Mouse (Mus musculus): Measurements from ENCODE around the gene Pstpip1. TPM values are rescaled to one million over a fixed set of nuclear protein-coding genes. Genes with fewer than 3 reads are reported as not detected.

The Pstpip1 gene
- polyA plus RNA-seq, 1 experiment, result 0.97 TPM

DNA sequence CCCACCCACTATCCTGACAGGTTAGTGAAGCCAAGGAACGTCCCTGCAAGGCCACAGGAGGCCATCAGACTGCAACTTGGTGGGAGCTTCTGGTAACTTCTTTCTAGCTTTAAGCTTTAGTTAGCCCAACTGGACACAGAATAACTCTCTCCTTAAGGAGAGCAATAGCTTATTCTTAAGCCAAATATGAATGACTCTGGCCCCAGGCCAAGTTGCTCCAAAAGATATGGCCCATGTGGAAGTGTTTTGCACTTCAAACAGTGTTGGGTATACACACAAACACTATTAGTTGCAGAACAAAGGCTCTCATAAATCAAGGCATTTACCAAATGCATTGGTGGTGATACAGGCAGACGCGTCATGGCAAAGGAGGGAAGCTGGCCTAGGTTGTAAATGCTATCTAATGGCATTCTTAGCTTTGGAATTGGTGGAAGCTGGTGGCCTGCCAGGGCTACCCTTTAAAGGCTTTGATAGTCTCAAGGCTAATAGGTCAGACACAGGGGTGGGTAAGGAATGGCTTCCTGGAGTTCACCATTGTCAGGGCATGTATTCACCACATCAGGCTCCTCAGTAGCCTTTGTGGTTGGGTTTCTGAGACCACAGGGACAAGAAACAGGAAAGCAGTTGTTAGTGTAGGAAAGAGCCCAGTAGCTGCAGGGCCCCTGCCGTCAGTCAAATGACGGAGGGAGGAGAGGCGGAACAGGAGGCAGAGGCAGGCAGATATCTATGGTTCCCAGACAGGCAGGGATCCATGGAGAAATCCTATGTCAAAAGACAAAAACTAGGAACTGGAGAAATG, 16.7 kb downstream of the Pstpip1 start:
- no peak for DNase-seq (ENCODE audit: low read depth)
- TF ChIP-seq POLR2A (IDR thresholded peaks at IDR 0.05; ENCODE audit: borderline replicate concordance, extremely low read depth, insufficient read depth, insufficient read length, poor library complexity, severe bottlenecking) (no peak), CTCF (IDR thresholded peaks at IDR 0.05; ENCODE audit: borderline replicate concordance, extremely low read depth, insufficient read depth, insufficient read length) (no peak)

DNA sequence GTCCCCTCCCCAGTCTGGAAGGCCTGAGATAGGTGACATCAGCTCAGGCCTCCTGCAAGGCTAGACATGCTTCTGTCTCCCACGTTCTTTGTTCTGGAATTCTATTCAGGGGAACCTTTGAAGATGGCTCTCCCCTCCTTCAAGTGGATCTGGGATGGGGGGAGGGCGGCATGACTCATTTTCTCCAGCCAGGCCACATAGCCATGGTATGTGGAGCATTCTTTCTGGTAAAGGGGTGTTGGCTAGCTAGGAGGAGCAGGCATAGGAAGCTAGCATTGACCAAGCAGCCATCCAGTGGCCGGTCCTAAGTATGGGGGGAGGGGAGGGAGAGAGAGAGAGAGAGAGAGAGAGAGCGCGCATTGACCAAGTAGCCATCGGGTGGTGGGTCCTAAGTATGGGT, 17.8 kb downstream of the Pstpip1 start:
- no peak for TF ChIP-seq POLR2A (IDR thresholded peaks at IDR 0.05; ENCODE audit: borderline replicate concordance, extremely low read depth, insufficient read depth, insufficient read length, poor library complexity, severe bottlenecking)
- TF ChIP-seq CTCF (IDR thresholded peaks at IDR 0.05; ENCODE audit: borderline replicate concordance, extremely low read depth, insufficient read depth, insufficient read length), result no peak
- DNase-seq (ENCODE audit: low read depth), result no peak

DNA sequence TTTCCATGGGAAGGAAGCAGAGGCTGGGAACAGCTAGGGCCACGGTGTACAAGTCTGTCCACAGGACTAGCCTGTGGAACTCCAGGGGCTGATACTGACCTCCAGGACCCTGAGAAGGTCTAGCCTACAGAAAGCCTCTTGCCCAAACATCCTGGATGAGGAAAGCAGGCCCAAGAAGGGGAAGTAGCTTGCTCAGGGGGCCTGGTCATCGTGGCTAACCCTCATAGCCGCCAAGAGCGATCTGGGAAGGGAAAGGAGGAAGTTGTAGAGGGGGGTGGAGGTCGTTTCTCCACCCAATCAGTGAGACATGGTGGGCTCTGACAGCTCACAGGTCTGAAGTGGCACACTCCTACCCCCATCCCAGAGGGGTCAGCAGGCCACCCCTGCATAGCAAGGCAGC, 18.4 kb downstream of the Pstpip1 start:
- DNase-seq (ENCODE audit: low read depth), result no peak
- TF ChIP-seq POLR2A (IDR thresholded peaks at IDR 0.05; ENCODE audit: borderline replicate concordance, extremely low read depth, insufficient read depth, insufficient read length, poor library complexity, severe bottlenecking), result no peak
- TF ChIP-seq CTCF (IDR thresholded peaks at IDR 0.05; ENCODE audit: borderline replicate concordance, extremely low read depth, insufficient read depth, insufficient read length), result no peak

DNA sequence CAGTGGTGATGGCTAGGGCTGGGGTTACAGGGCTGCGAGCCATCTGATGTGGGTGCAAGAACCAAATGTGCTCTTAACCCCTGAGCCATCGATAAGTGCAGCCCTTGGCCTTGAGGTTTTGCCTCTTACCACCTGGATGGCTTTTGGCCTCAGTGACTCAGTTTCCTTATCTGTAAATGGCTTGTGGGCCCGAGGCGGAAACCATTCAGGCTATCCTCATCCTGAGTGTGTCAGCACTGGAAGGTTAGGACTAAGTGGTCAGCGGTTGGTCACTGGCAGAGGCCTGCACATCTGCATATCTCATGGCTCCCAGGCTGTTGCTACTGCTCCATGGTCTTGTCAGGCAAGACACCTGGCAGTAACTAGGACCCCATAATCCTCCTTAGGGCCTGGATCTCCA, 28.3 kb downstream of the Pstpip1 start:
- DNase-seq (ENCODE audit: low read depth), result no peak
- TF ChIP-seq CTCF (IDR thresholded peaks at IDR 0.05; ENCODE audit: borderline replicate concordance, extremely low read depth, insufficient read depth, insufficient read length) (no peak), POLR2A (IDR thresholded peaks at IDR 0.05; ENCODE audit: borderline replicate concordance, extremely low read depth, insufficient read depth, insufficient read length, poor library complexity, severe bottlenecking) (no peak)

DNA sequence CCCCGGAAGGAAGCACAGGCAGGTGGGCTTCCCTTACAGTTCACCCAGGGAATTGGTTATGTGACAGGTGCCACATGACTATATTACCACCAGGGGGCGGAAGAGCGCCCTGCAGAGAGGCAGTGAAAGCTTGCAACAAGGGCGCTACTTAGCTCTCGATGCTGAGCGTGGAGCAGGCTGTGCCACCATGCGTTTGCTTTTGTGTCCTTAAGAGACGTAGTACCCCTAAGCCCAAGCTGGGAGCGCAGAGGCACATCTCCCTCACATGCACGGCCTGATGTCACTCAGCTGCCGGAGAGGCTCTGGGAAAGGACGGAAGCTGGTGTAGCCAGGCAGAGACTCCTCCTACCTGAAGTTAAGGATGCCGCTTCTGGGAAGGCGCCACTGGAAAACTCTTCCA, 28.8 kb downstream of the Pstpip1 start:
- TF ChIP-seq CTCF (IDR thresholded peaks at IDR 0.05; ENCODE audit: borderline replicate concordance, extremely low read depth, insufficient read depth, insufficient read length) (peak; percentile 96), POLR2A (IDR thresholded peaks at IDR 0.05; ENCODE audit: borderline replicate concordance, extremely low read depth, insufficient read depth, insufficient read length, poor library complexity, severe bottlenecking) (no peak)
- DNase-seq (ENCODE audit: low read depth), result peak; percentile 94

DNA sequence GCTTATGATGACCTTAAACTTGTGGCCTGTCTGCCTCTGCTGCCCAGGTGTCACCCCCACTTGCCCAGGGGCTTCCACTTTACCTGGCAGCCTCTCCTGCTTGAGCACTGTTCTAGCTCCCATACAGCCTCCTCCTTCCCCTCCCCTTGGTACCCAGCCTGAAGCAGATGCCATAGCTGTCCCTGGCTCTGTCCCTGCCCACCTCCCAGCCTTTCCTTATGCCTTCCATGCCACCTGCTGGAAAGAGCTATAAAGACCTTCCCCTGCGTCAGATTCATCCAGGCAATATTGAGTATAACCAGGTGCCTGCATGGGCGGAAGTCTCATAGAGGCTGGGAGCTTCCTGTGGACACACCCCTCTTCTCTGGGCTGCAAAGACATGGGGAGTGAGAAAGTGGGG, 29.9 kb downstream of the Pstpip1 start:
- no peak for DNase-seq (ENCODE audit: low read depth)

DNA sequence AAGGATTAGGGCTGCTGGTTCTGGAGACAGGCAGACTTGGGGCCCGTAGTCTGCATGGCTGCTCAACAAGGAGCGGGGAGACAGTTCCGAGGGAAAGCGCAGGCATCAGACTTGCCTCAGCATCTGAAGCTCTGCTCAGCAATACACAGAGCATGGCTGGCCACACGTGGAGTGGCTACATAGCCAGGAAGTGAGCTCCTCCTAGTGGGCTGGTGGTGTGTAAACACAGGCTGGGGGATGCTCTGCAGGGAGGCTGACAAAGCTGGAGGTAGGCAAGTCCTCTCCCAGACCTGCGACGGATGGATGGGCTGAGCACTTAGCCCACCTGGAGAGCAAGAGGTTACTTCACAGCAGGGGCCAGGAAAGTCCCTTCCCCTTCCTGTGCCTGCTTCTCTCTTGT, 31.3 kb downstream of the Pstpip1 start:
- DNase-seq (ENCODE audit: low read depth), result peak; percentile 68
- TF ChIP-seq CTCF (IDR thresholded peaks at IDR 0.05; ENCODE audit: borderline replicate concordance, extremely low read depth, insufficient read depth, insufficient read length) (peak; percentile 57), POLR2A (IDR thresholded peaks at IDR 0.05; ENCODE audit: borderline replicate concordance, extremely low read depth, insufficient read depth, insufficient read length, poor library complexity, severe bottlenecking) (no peak)

More for the DNA sequence above, 29.9 kb downstream of the Pstpip1 start:
- TF ChIP-seq POLR2A (IDR thresholded peaks at IDR 0.05; ENCODE audit: borderline replicate concordance, extremely low read depth, insufficient read depth, insufficient read length, poor library complexity, severe bottlenecking), result no peak
- no peak for TF ChIP-seq CTCF (IDR thresholded peaks at IDR 0.05; ENCODE audit: borderline replicate concordance, extremely low read depth, insufficient read depth, insufficient read length)

DNA sequence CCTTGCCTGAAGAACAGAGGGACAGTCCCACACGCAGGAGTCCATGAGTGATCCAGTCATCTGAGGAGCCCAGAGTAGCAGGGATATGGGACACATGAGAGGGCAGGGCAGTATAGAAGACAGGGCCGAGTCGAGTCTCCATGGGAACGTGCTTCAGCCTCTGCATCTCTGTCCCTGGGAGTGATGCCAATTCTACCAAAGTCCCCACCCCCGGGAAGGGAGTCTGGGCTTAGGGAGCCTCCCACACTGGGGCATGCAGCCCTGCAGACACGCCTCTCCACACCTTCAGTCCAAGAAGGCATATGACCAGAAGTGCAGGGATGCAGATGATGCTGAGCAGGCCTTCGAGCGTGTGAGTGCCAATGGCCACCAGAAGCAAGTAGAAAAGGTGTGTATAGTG, 33.2 kb downstream of the Pstpip1 start:
- TF ChIP-seq CTCF (IDR thresholded peaks at IDR 0.05; ENCODE audit: borderline replicate concordance, extremely low read depth, insufficient read depth, insufficient read length) (no peak), POLR2A (IDR thresholded peaks at IDR 0.05; ENCODE audit: borderline replicate concordance, extremely low read depth, insufficient read depth, insufficient read length, poor library complexity, severe bottlenecking) (no peak)
- DNase-seq (ENCODE audit: low read depth), result peak; percentile 77

DNA sequence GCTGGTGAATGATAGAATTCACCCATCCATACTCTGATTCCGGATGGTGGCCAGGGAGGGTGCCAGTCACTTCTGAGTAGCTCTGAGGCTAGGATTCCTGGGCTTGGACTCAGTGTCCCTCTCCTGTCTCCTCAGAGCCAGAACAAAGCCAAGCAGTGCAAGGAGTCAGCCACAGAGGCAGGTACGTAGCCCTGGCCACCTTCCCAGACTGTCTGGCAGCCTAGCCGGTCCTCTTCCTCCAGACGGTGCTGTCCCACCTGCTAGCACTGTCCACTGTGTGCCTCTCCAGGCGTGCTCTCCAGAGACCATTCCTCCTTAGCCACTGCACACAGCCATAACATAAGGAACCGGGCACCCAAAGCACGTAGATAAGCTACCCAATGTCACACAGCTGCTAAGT, 33.9 kb downstream of the Pstpip1 start:
- TF ChIP-seq POLR2A (IDR thresholded peaks at IDR 0.05; ENCODE audit: borderline replicate concordance, extremely low read depth, insufficient read depth, insufficient read length, poor library complexity, severe bottlenecking) (no peak), CTCF (IDR thresholded peaks at IDR 0.05; ENCODE audit: borderline replicate concordance, extremely low read depth, insufficient read depth, insufficient read length) (no peak)

DNA sequence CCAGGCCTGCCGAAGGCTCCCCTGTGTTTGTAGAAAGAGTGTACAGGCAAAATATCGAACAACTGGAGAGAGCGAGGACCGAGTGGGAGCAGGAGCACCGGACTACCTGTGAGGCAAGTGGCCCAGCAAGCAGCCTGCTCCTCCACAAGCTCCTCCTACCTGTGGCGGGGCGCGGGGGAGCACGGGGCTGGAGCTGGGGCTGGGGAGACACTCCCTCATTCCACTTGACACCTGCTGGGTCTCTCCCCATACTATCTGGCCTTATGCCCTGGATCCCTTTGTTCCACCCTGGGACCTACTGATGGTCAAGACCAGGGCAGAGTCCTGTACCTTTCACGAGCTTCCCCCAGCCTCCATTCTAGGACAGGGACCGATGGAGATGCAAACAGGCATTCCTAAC, 34.8 kb downstream of the Pstpip1 start:
- DNase-seq (ENCODE audit: low read depth), result no peak
- TF ChIP-seq POLR2A (IDR thresholded peaks at IDR 0.05; ENCODE audit: borderline replicate concordance, extremely low read depth, insufficient read depth, insufficient read length, poor library complexity, severe bottlenecking), result no peak
- TF ChIP-seq CTCF (IDR thresholded peaks at IDR 0.05; ENCODE audit: borderline replicate concordance, extremely low read depth, insufficient read depth, insufficient read length), result no peak

More for the DNA sequence above, 33.9 kb downstream of the Pstpip1 start:
- no peak for DNase-seq (ENCODE audit: low read depth)

DNA sequence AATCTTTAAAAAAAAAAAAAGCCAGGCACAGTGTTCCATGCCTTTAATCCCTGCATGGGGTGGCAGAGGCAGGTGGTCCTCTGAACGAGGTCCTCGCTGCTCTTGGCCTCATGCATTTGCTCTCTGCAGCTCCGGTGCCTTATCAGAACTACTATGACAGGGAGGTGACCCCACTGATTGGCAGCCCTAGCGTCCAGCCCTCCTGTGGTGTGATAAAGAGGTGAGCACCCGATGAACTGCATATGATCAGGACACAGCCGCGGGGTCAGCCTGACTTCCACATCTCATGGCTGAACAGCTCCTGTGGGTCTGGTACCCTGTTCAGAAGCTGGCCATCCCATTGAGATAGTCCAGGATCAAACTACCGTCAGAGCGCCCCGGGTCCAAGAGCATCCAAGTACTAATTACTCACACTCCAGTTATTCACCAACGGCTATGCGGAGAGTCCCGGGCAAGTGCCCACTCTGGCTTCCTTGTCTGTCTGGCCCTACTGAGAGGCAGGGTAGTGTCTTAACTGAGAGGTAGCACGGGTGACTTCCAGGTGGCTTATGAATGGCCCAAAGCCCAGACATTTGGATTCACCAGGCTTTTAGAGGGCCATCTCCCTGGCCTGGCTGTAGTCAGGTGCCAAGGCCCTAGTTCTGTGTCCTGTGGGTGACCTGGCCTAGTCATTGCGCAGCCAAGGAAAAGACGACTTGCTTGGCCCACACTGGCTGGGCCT, 36.9 kb downstream of the Pstpip1 start:
- TF ChIP-seq CTCF (IDR thresholded peaks at IDR 0.05; ENCODE audit: borderline replicate concordance, extremely low read depth, insufficient read depth, insufficient read length), result no peak
- TF ChIP-seq POLR2A (IDR thresholded peaks at IDR 0.05; ENCODE audit: borderline replicate concordance, extremely low read depth, insufficient read depth, insufficient read length, poor library complexity, severe bottlenecking), result no peak

More for the DNA sequence above, 36.9 kb downstream of the Pstpip1 start:
- no peak for DNase-seq (ENCODE audit: low read depth)

Data from brain, embryonic 14.5 days (tissue).